Mouse (Mus musculus) heart, adult 2 months (tissue): ENCODE results near the gene Zfyve1. TPM values are rescaled to one million over a fixed set of nuclear protein-coding genes. Genes with fewer than 3 reads are reported as not detected.

Source experiments
- DNase-seq, 2 experiments: peaks; one replicate each; pipeline ENCODE4 v3.0.0; 2021
- H3K27ac ChIP-seq: fragments of 200-600 bp; 2 replicates; pipeline ENCODE4 v1.8.1; 2022
- H3K27me3 ChIP-seq: fragments of 200-500 bp; 2 replicates; pipeline ENCODE4 v1.6.1; 2012; ENCODE audit warnings: mild to moderate bottlenecking, low read length, inconsistent platforms, mixed read lengths; ENCODE audit not compliant: control insufficient read depth, insufficient read depth
- H3K36me3 ChIP-seq: fragments of 200-500 bp; 2 replicates; pipeline ENCODE4 v1.6.1; 2012; ENCODE audit warnings: low read length, inconsistent platforms; ENCODE audit not compliant: control insufficient read depth, insufficient read depth
- H3K4me1 ChIP-seq: fragments of 200-500 bp; 2 replicates; pipeline ENCODE4 v1.6.1; 2011; ENCODE audit warnings: low read length; ENCODE audit not compliant: control insufficient read depth, insufficient read depth
- H3K4me3 ChIP-seq: fragments of 200-600 bp; 2 replicates; pipeline ENCODE4 v1.8.1; 2022
- H3K79me2 ChIP-seq: fragments of 200-500 bp; replicated peaks from 2 replicates; pipeline ENCODE4 v1.6.1; 2012; ENCODE audit warnings: mild to moderate bottlenecking, inconsistent platforms, low read length, moderate library complexity, mixed read lengths; ENCODE audit not compliant: control insufficient read depth, insufficient read depth
- H3K9ac ChIP-seq: fragments of 200-500 bp; 2 replicates; pipeline ENCODE4 v1.6.1; 2012; ENCODE audit warnings: low read depth, mild to moderate bottlenecking, control low read depth, inconsistent platforms, low read length, mixed read lengths
- CTCF ChIP-seq: fragments of 200-600 bp; IDR thresholded peaks from 2 replicates; pipeline ENCODE4 v1.8.1; 2022; ENCODE audit warnings: antibody characterized with exemption, mild to moderate bottlenecking, moderate library complexity
- EP300 ChIP-seq: fragments of 200-500 bp; IDR thresholded peaks from 2 replicates; pipeline ENCODE4 v1.6.1; 2011; ENCODE audit warnings: low read depth, low read length, control low read depth; ENCODE audit not compliant: insufficient read depth
- POLR2A ChIP-seq: fragments of 200-500 bp; IDR thresholded peaks from 2 replicates; pipeline ENCODE4 v1.6.1; 2011; ENCODE audit warnings: mild to moderate bottlenecking, low read depth, low read length, control low read depth; ENCODE audit not compliant: insufficient read depth
- WGBS: fragments of 180-500 bp; shearing (Covaris S2); methylation state at CpG from one replicate; pipeline ENCODE4 v1.1.7; 2018; 5-methylcytosine and 5-hydroxymethylcytosine counted together
- intact Hi-C: fragments of 180-260 bp; cut with DNase I; formaldehyde crosslinking; loops from one replicate; pipeline ENCODE4 v1.15.1; 2025
- polyA plus RNA-seq: library from polyadenylated mRNA; depleted of rRNA; stranded (reverse); fragments of >200 nt; gene quantifications from 2 replicates; pipeline ENCODE4 v1.2.3, GENCODE M21; 2012
- total RNA-seq, 2 experiments: library from RNA; stranded (reverse); gene quantifications; 2 replicates each; pipeline ENCODE4 v1.2.3; 2021

The Zfyve1 gene
- total and polyA plus RNA-seq, 3 experiments = 10.0 to 15.3 (median 13.4) TPM

- H3K9ac ChIP-seq = no peak overlapping the region
- H3K27me3 ChIP-seq = no peaks in the 10 kb centered on the region
- TF ChIP-seq POLR2A (no peak), CTCF (no peak), EP300 (no peak)
- no peak overlapping the region for H3K4me3 ChIP-seq
- no peak for DNase-seq
- no peaks in the 10 kb centered on the region for H3K4me1 ChIP-seq
- intact Hi-C loops = no loop called here
- H3K27ac ChIP-seq = no peak overlapping the region
- 88% methylated on average over 11 of the region's 11 CpGs for WGBS
- no peaks in the 10 kb centered on the region for H3K79me2 ChIP-seq
- no peaks in the 10 kb centered on the region for H3K36me3 ChIP-seq
Measured at GRCm38 (mm10) chr12:83535428-83535827, 61.6 kb downstream of the Zfyve1 start.

- WGBS = 71% methylated on average over 3 of the region's 3 CpGs
- no peak overlapping the region for H3K9ac ChIP-seq
- H3K27ac ChIP-seq = no peak overlapping the region
- intact Hi-C loops = no loop called here
- H3K27me3 ChIP-seq = no peaks in the 10 kb centered on the region
- H3K4me3 ChIP-seq = no peak overlapping the region
- no peaks in the 10 kb centered on the region for H3K36me3 ChIP-seq
- no peak for DNase-seq
- H3K79me2 ChIP-seq = no peaks in the 10 kb centered on the region
- TF ChIP-seq POLR2A (no peak), CTCF (no peak)
- no peaks in the 10 kb centered on the region for H3K4me1 ChIP-seq
Measured at GRCm38 (mm10) chr12:83534190-83534589, 62.8 kb downstream of the Zfyve1 start.

GRCm38 (mm10) chr12:83532966-83533365 lies 64.1 kb downstream of the Zfyve1 start:
- H3K27me3 ChIP-seq = no peaks in the 10 kb centered on the region
- no peaks in the 10 kb centered on the region for H3K4me1 ChIP-seq
- intact Hi-C loops = no loop called here
- no peak overlapping the region for H3K27ac ChIP-seq
- TF ChIP-seq EP300 (no peak), CTCF (no peak), POLR2A (no peak)
- H3K36me3 ChIP-seq = no peaks in the 10 kb centered on the region
- no peak overlapping the region for H3K9ac ChIP-seq
- peak; percentile 31 to 36 for DNase-seq
- WGBS = 49% methylated on average over 3 of the region's 3 CpGs
- H3K4me3 ChIP-seq = no peak overlapping the region
- no peaks in the 10 kb centered on the region for H3K79me2 ChIP-seq

- no peak for TF ChIP-seq POLR2A
- no peak for TF ChIP-seq EP300
- no peak for TF ChIP-seq CTCF
- intact Hi-C loops = no loop called here
- H3K36me3 ChIP-seq = no peaks in the 10 kb centered on the region
- no peak overlapping the region for H3K9ac ChIP-seq
- no peaks in the 10 kb centered on the region for H3K79me2 ChIP-seq
- no peak for DNase-seq
- H3K27ac ChIP-seq = no peak overlapping the region
- WGBS = 91% methylated on average over 6 of the region's 6 CpGs
- H3K27me3 ChIP-seq = no peaks in the 10 kb centered on the region
- H3K4me3 ChIP-seq = no peak overlapping the region
- no peaks in the 10 kb centered on the region for H3K4me1 ChIP-seq
Measured at GRCm38 (mm10) chr12:83531992-83532391, 65.0 kb downstream of the Zfyve1 start.

- Histone ChIP-seq H3K4me1 (no peaks in the 10 kb centered on the region; the same call in 1 of the 2 replicates), H3K36me3 (no peaks in the 10 kb centered on the region), H3K4me3 (no peak overlapping the region), H3K79me2 (no peaks in the 10 kb centered on the region), H3K9ac (no peak overlapping the region), H3K27me3 (no peaks in the 10 kb centered on the region), H3K27ac (no peak overlapping the region)
- DNase-seq = no peak
- no peak for TF ChIP-seq POLR2A
- no peak for TF ChIP-seq EP300
- no peak for TF ChIP-seq CTCF
- intact Hi-C loops = no loop called here
- 82% methylated on average over 5 of the region's 5 CpGs for WGBS
Measured at GRCm38 (mm10) chr12:83528665-83529064, 68.4 kb downstream of the Zfyve1 start.

GRCm38 (mm10) chr12:83527816-83528215 lies 69.2 kb downstream of the Zfyve1 start:
- no peak overlapping the region for H3K9ac ChIP-seq
- no peaks in the 10 kb centered on the region for H3K79me2 ChIP-seq
- H3K36me3 ChIP-seq = no peaks in the 10 kb centered on the region
- no peaks in the 10 kb centered on the region; the same call in 1 of the 2 replicates for H3K4me1 ChIP-seq
- no peaks in the 10 kb centered on the region for H3K27me3 ChIP-seq
- no peak for TF ChIP-seq POLR2A
- DNase-seq = no peak
- intact Hi-C loops = no loop called here
- no peak overlapping the region for H3K27ac ChIP-seq
- no peak overlapping the region for H3K4me3 ChIP-seq
- 79% methylated on average over 6 of the region's 6 CpGs for WGBS
